Mouse (Mus musculus) G1E (cell line): ENCODE results near the gene Rhod.

Experiments
- CTCF ChIP-seq: IDR thresholded peaks from 2 replicates; pipeline ENCODE4 v1.5.1; 2012; ENCODE audit warnings: low read depth, low read length, inconsistent platforms, mixed read lengths
- GATA1 ChIP-seq: IDR thresholded peaks from 2 replicates; pipeline ENCODE4 v1.6.1; 2012; ENCODE audit warnings: borderline replicate concordance, low read length, inconsistent platforms, mixed read lengths
- GATA2 ChIP-seq: IDR thresholded peaks from 2 replicates; pipeline ENCODE4 v1.6.1; 2012; ENCODE audit warnings: low read depth, low read length, inconsistent platforms, borderline replicate concordance
- POLR2AphosphoS5 ChIP-seq: IDR thresholded peaks from 2 replicates; pipeline ENCODE4 v1.6.1; 2012; ENCODE audit warnings: low read depth, low read length, inconsistent platforms; ENCODE audit not compliant: insufficient replicate concordance
- TAL1 ChIP-seq: conservative IDR thresholded peaks from 2 replicates; pipeline ENCODE4 v1.6.1; 2012; ENCODE audit warnings: low read depth, low read length, inconsistent platforms, mixed read lengths

DNA sequence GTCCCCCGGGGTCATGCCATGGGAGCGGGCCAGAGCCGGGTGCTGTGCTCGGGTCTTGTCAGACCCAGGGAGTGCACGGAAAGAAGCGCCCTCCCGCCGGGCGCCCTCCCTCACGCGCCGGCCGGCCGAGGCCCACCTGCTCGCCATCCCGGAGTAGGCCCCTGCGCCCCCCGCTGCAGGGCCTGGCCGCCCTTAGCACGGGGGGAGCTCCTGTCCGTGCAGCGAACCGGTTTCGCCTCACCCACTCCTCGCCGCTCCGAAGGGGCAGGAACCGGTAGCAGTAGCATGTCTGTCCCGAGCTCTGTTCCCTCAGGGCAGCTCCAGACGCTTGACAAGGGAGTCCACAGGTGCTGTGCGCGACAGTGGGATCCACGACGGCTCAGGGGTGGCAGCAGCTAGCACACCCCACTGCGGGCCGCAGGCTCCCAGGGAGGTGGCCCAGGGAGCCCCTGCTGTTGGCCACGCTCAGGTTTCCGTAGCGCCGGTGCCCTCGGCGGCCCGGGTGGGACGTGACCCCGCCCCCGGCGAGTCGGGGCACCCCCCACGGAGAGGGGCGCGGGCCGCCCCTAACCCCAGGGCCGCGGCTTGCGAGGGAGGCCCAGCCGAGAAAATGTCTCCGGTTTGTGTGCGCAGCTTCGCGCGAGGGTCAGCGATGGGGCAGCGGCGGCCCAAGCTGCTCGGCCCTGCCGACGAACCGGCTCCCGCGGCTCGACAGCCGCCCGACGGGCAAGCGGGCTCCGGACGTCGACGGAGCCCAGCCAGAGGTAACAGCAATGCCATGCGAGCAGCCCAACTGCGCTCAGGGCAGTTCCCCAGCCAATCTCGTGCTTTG is 41.2 kb downstream of the Rhod start, which contains the start of gene Kdm2a:
- TF ChIP-seq TAL1, result no peak
- no peak for TF ChIP-seq GATA1
- TF ChIP-seq CTCF, result no peak
- TF ChIP-seq POLR2AphosphoS5, result no peak
- TF ChIP-seq GATA2, result no peak
